Mouse (Mus musculus): ENCODE data around the gene Col1a1. TPM values are rescaled to one million over a fixed set of nuclear protein-coding genes. Genes with fewer than 3 reads are reported as not detected.

Col1a1 gene
- polyA plus RNA-seq, 1 experiment = 11.9 TPM

DNA sequence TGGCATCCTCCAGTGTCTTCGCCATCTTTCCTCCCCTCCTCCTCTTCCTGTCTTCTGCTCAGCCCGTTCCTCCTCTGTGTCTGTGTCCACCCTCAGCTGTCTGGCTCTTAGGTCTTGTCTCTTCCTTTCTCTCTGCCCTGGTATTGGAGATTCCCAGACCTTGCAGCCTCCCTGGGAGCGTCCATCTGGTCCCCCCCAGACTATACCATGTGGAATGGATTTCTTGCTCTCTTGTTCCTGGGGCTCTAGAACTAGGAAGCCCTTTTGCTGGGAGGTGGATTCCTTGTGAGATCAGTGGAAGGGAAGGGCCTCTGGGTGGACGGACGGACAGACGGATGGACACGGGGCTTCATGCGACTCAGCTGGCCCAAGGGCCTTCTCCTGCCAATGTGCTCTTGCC, 60.1 kb downstream of the Col1a1 start:
- Histone ChIP-seq H3K36me3 (ENCODE audit: control insufficient read depth, insufficient read depth, low read length) (peaks cover 16% of the 10 kb centered on the region), H3K4me1 (replicated peaks; ENCODE audit: control insufficient read depth, insufficient read depth, low read length) (peaks cover 85% of the 10 kb centered on the region), H3K27ac (ENCODE audit: control insufficient read depth, insufficient read depth, low read length) (no peak overlapping the region), H3K4me3 (ENCODE audit: control insufficient read depth, insufficient read depth, low read length) (peak overlapping the region; percentile 6; the same call in 1 of the 2 replicates), H3K27me3 (ENCODE audit: control insufficient read depth, insufficient read depth, low read length) (no peaks in the 10 kb centered on the region)
- DNase-seq = no peak
- no peak for TF ChIP-seq CTCF (IDR thresholded peaks at IDR 0.05; ENCODE audit: borderline replicate concordance, control insufficient read depth, extremely low read depth, insufficient read depth, low read length, poor library complexity)
- no peak for TF ChIP-seq POLR2A (IDR thresholded peaks at IDR 0.05; ENCODE audit: control insufficient read depth, extremely low read depth, insufficient read depth, low read length, poor library complexity)
- WGBS = 78% methylated on average over 8 of the region's 8 CpGs

DNA sequence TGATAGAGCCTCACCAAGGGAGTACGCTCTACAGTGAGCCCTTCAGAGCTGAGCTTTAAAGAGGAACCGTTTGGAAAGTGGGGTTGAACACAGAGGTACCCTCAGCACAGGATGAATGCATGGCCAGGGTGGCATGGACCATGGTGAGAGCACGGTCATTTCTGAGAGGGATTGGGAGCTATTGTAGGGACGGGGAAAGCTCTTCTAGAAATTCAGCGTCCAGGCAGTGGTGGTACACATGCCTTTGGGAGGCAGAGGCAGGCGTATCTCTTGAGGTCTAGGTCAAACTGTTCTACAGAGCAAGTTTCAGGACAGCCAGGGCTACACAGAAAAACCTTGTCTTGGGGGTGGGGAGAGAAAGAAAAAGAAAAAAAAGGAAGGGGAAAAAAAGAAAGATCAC, 61.0 kb downstream of the Col1a1 start:
- Histone ChIP-seq H3K4me3 (ENCODE audit: control insufficient read depth, insufficient read depth, low read length) (no peak overlapping the region), H3K27me3 (ENCODE audit: control insufficient read depth, insufficient read depth, low read length) (no peaks in the 10 kb centered on the region), H3K4me1 (replicated peaks; ENCODE audit: control insufficient read depth, insufficient read depth, low read length) (peaks cover 85% of the 10 kb centered on the region), H3K27ac (ENCODE audit: control insufficient read depth, insufficient read depth, low read length) (peak overlapping the region; percentile 82; the same call in 1 of the 2 replicates), H3K36me3 (ENCODE audit: control insufficient read depth, insufficient read depth, low read length) (peaks cover 24% of the 10 kb centered on the region)
- WGBS = 86% methylated on average over 6 of the region's 6 CpGs
- no peak for DNase-seq
- no peak for TF ChIP-seq CTCF (IDR thresholded peaks at IDR 0.05; ENCODE audit: borderline replicate concordance, control insufficient read depth, extremely low read depth, insufficient read depth, low read length, poor library complexity)
- TF ChIP-seq POLR2A (IDR thresholded peaks at IDR 0.05; ENCODE audit: control insufficient read depth, extremely low read depth, insufficient read depth, low read length, poor library complexity) = no peak

- peaks cover 30% of the 10 kb centered on the region for H3K36me3 ChIP-seq (ENCODE audit: control insufficient read depth, insufficient read depth, low read length)
- H3K27me3 ChIP-seq (ENCODE audit: control insufficient read depth, insufficient read depth, low read length) = no peaks in the 10 kb centered on the region
- H3K4me3 ChIP-seq (ENCODE audit: control insufficient read depth, insufficient read depth, low read length) = peak overlapping the region; percentile 19
- no peak for DNase-seq
- peak overlapping the region; percentile 82 for H3K27ac ChIP-seq (ENCODE audit: control insufficient read depth, insufficient read depth, low read length)
- H3K4me1 ChIP-seq (replicated peaks; ENCODE audit: control insufficient read depth, insufficient read depth, low read length) = peaks cover 83% of the 10 kb centered on the region
- WGBS = 16% methylated on average over 5 of the region's 5 CpGs
- TF ChIP-seq CTCF (IDR thresholded peaks at IDR 0.05; ENCODE audit: borderline replicate concordance, control insufficient read depth, extremely low read depth, insufficient read depth, low read length, poor library complexity) (no peak), POLR2A (IDR thresholded peaks at IDR 0.05; ENCODE audit: control insufficient read depth, extremely low read depth, insufficient read depth, low read length, poor library complexity) (no peak)
Measured at GRCm38 (mm10) chr11:94997596-94997995, 61.6 kb downstream of the Col1a1 start.

DNA sequence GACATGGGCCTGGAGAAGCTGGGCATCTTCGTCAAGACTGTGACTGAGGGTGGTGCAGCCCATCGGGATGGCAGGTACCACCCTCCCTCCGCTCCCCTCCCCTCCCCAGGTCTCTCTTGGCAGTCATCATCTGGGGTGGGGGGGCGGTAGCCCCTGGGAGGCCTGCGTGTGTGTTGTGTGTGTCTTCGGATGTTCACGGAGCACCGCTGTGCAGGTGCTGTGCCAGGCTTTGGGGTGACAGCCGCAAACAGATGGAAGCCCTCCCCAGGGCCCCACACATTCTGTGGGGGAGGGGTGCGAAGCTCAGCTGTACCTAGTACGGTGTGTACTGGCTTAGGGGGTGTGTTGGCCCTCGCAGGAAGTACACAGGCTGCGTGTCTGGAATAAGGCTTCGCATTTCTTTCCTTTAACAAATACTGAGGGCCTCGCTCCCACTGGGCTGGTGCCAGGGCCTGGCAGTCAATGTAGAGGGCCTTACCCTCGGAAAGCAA, 62.1 kb downstream of the Col1a1 start:
- Histone ChIP-seq H3K27me3 (ENCODE audit: control insufficient read depth, insufficient read depth, low read length) (no peaks in the 10 kb centered on the region), H3K36me3 (ENCODE audit: control insufficient read depth, insufficient read depth, low read length) (peaks cover 35% of the 10 kb centered on the region), H3K4me3 (ENCODE audit: control insufficient read depth, insufficient read depth, low read length) (peak overlapping the region; percentile 19), H3K27ac (ENCODE audit: control insufficient read depth, insufficient read depth, low read length) (peak overlapping the region; percentile 95), H3K4me1 (replicated peaks; ENCODE audit: control insufficient read depth, insufficient read depth, low read length) (peaks cover 79% of the 10 kb centered on the region)
- TF ChIP-seq CTCF (IDR thresholded peaks at IDR 0.05; ENCODE audit: borderline replicate concordance, control insufficient read depth, extremely low read depth, insufficient read depth, low read length, poor library complexity) (peak; percentile 58; the same call in 1 of the 2 replicates), POLR2A (IDR thresholded peaks at IDR 0.05; ENCODE audit: control insufficient read depth, extremely low read depth, insufficient read depth, low read length, poor library complexity) (no peak)
- 12% methylated on average over 16 of the region's 16 CpGs for whole genome bisulfite sequencing
- DNase-seq = peak; percentile 94

GRCm38 (mm10) chr11:95000128-95000527, 64.1 kb downstream of the Col1a1 start:
- no peak for DNase-seq

GRCm38 (mm10) chr11:95000548-95000947, 64.5 kb downstream of the Col1a1 start:
- peak overlapping the region; percentile 4; the same call in 1 of the 2 replicates for H3K4me3 ChIP-seq (ENCODE audit: control insufficient read depth, insufficient read depth, low read length)
- H3K36me3 ChIP-seq (ENCODE audit: control insufficient read depth, insufficient read depth, low read length) = peaks cover 47% of the 10 kb centered on the region
- no peaks in the 10 kb centered on the region for H3K27me3 ChIP-seq (ENCODE audit: control insufficient read depth, insufficient read depth, low read length)
- DNase-seq = peak; percentile 77
- peak overlapping the region; percentile 95 for H3K27ac ChIP-seq (ENCODE audit: control insufficient read depth, insufficient read depth, low read length)
- H3K4me1 ChIP-seq (replicated peaks; ENCODE audit: control insufficient read depth, insufficient read depth, low read length) = peaks cover 56% of the 10 kb centered on the region
- no peak for TF ChIP-seq CTCF (IDR thresholded peaks at IDR 0.05; ENCODE audit: borderline replicate concordance, control insufficient read depth, extremely low read depth, insufficient read depth, low read length, poor library complexity)
- no peak; the same call in 1 of the 2 replicates for TF ChIP-seq POLR2A (IDR thresholded peaks at IDR 0.05; ENCODE audit: control insufficient read depth, extremely low read depth, insufficient read depth, low read length, poor library complexity)
- 3% methylated on average over 4 of the region's 4 CpGs for WGBS

More at GRCm38 (mm10) chr11:95000128-95000527, 64.1 kb downstream of the Col1a1 start:
- peak overlapping the region; percentile 95 for H3K27ac ChIP-seq (ENCODE audit: control insufficient read depth, insufficient read depth, low read length)
- no peak for TF ChIP-seq POLR2A (IDR thresholded peaks at IDR 0.05; ENCODE audit: control insufficient read depth, extremely low read depth, insufficient read depth, low read length, poor library complexity)
- TF ChIP-seq CTCF (IDR thresholded peaks at IDR 0.05; ENCODE audit: borderline replicate concordance, control insufficient read depth, extremely low read depth, insufficient read depth, low read length, poor library complexity) = no peak
- H3K27me3 ChIP-seq (ENCODE audit: control insufficient read depth, insufficient read depth, low read length) = no peaks in the 10 kb centered on the region
- 57% methylated on average over 8 of the region's 8 CpGs for WGBS
- H3K4me3 ChIP-seq (ENCODE audit: control insufficient read depth, insufficient read depth, low read length) = no peak overlapping the region
- peaks cover 59% of the 10 kb centered on the region for H3K4me1 ChIP-seq (replicated peaks; ENCODE audit: control insufficient read depth, insufficient read depth, low read length)
- H3K36me3 ChIP-seq (ENCODE audit: control insufficient read depth, insufficient read depth, low read length) = peaks cover 43% of the 10 kb centered on the region

All from thymus, adult 2 months (tissue).